In genomic region chr3:38885481-38886001, GRCm38 (mm10) we compare ENCODE assay signal across 7 mouse cellular contexts. TPM values are rescaled to one million over a fixed set of nuclear protein-coding genes. Genes with fewer than 3 reads are reported as not detected.
A peak's percentile ranks its signal among the peaks of the same experiment; 100 is the strongest.
DNase-seq lines count a peak whose midpoint lies in the region; ATAC-seq and TF ChIP-seq lines count a peak whose summit lies in the region.

No protein-coding gene starts in this region.

- H3K27ac ChIP-seq in embryonic facial prominence, embryonic 11.5 days (replicated peaks; ENCODE audit: low read depth, low read length): peak overlapping the region; percentile 86
- peak overlapping the region; percentile 91 for H3K27ac ChIP-seq in heart, adult 2 months
- peak overlapping the region; percentile 48; the same call in 1 of the 2 replicates for H3K27ac ChIP-seq in kidney, adult 2 months (ENCODE audit: insufficient read depth, low read depth, low read length)
- H3K27ac ChIP-seq in midbrain, embryonic 16.5 days (ENCODE audit: low read length): peak overlapping the region; percentile 86
- H3K27ac ChIP-seq in stomach, embryonic 14.5 days (ENCODE audit: low read length): peak overlapping the region; percentile 96

- WGBS in embryonic facial prominence, embryonic 11.5 days: under 1% methylated on average over 49 of the region's 56 CpGs
- under 1% methylated on average over 56 of the region's 56 CpGs for WGBS in heart, adult 2 months
- WGBS in kidney, adult 2 months: under 1% methylated on average over 56 of the region's 56 CpGs
- WGBS in midbrain, embryonic 16.5 days: under 1% methylated on average over 45 of the region's 56 CpGs
- under 1% methylated on average over 53 of the region's 56 CpGs for WGBS in stomach, embryonic 14.5 days

- H3K4me1 ChIP-seq in embryonic facial prominence, embryonic 11.5 days (ENCODE audit: control insufficient read depth, insufficient read depth, low read length): peaks cover 7% of the 10 kb centered on the region; the same call in 1 of the 2 replicates
- H3K4me1 ChIP-seq in heart, adult 2 months (ENCODE audit: control insufficient read depth, insufficient read depth, low read length): peaks cover 3% of the 10 kb centered on the region; the same call in 1 of the 2 replicates
- H3K4me1 ChIP-seq in kidney, adult 2 months (ENCODE audit: control insufficient read depth, insufficient read depth, low read length): no peaks in the 10 kb centered on the region
- peaks cover 25% of the 10 kb centered on the region for H3K4me1 ChIP-seq in midbrain, embryonic 16.5 days (ENCODE audit: control insufficient read depth, insufficient read depth, low read length)
- 0 out of 2 replicates have a peak, but pooled peaks cover 2% of the 10 kb centered on the region for H3K4me1 ChIP-seq in stomach, embryonic 14.5 days (ENCODE audit: control insufficient read depth, insufficient read depth, low read length)

- TF ChIP-seq CTCF in heart, adult 2 months (IDR thresholded peaks at IDR 0.05): no peak
- no peak for TF ChIP-seq CTCF in kidney, adult 2 months (conservative IDR thresholded peaks at IDR 0.05; ENCODE audit: insufficient read depth, insufficient read length, low read depth, low read length)

- no peaks in the 10 kb centered on the region; the same call in 1 of the 2 replicates for H3K27me3 ChIP-seq in embryonic facial prominence, embryonic 11.5 days (ENCODE audit: control insufficient read depth, insufficient read depth, low read length)
- no peaks in the 10 kb centered on the region for H3K27me3 ChIP-seq in heart, adult 2 months (ENCODE audit: control insufficient read depth, insufficient read depth, low read length)
- no peaks in the 10 kb centered on the region for H3K27me3 ChIP-seq in kidney, adult 2 months (replicated peaks; ENCODE audit: control insufficient read depth, insufficient read depth, low read length)
- H3K27me3 ChIP-seq in midbrain, embryonic 16.5 days (ENCODE audit: control insufficient read depth, insufficient read depth, low read depth, low read length): no peaks in the 10 kb centered on the region
- H3K27me3 ChIP-seq in stomach, embryonic 14.5 days (ENCODE audit: control insufficient read depth, insufficient read depth, low read length): no peaks in the 10 kb centered on the region; the same call in 1 of the 2 replicates

- intact Hi-C loops in heart, adult 2 months (cut with DNase I): loop anchor here (1.0 to 5.0 kb wide), 5 partner anchors 67 to 1559 kb away; no protein-coding TSS in a partner anchor

- H3K9me3 ChIP-seq in embryonic facial prominence, embryonic 11.5 days (replicated peaks; ENCODE audit: control insufficient read depth, low read length): no peaks in the 10 kb centered on the region
- no peaks in the 10 kb centered on the region for H3K9me3 ChIP-seq in midbrain, embryonic 16.5 days (replicated peaks; ENCODE audit: control insufficient read depth, low read length, poor library complexity, severe bottlenecking)
- H3K9me3 ChIP-seq in stomach, embryonic 14.5 days (ENCODE audit: control insufficient read depth, low read depth, low read length): no peaks in the 10 kb centered on the region; the same call in 1 of the 2 replicates

- H3K4me2 ChIP-seq in embryonic facial prominence, embryonic 11.5 days (ENCODE audit: low read depth, low read length): peak overlapping the region; percentile 94
- H3K4me2 ChIP-seq in midbrain, embryonic 16.5 days (ENCODE audit: low read length): peak overlapping the region; percentile 87
- H3K4me2 ChIP-seq in stomach, embryonic 14.5 days (replicated peaks; ENCODE audit: low read depth, low read length): peak overlapping the region; percentile 91

- peak; percentile 95 for DNase-seq in adrenal gland, postnatal 14 days
- DNase-seq in embryonic facial prominence, embryonic 11.5 days (ENCODE audit: low spot score): peak; percentile 87
- peak; percentile 91 to 93 for DNase-seq in heart, adult 2 months
- DNase-seq in kidney, adult 2 months: peak; percentile 91
- DNase-seq in liver: peak; percentile 72

- TF ChIP-seq POLR2A in heart, adult 2 months (IDR thresholded peaks at IDR 0.05; ENCODE audit: insufficient read depth, low read depth, low read length): peak; percentile 80
- TF ChIP-seq POLR2A in kidney, adult 2 months (IDR thresholded peaks at IDR 0.05; ENCODE audit: low read depth, low read length): peak; percentile 30

- no peak for TF ChIP-seq EP300 in heart, adult 2 months (IDR thresholded peaks at IDR 0.05; ENCODE audit: insufficient read depth, low read depth, low read length)

- H3K4me3 ChIP-seq in embryonic facial prominence, embryonic 11.5 days (ENCODE audit: low read depth, low read length): peak overlapping the region; percentile 85
- peak overlapping the region; percentile 70 for H3K4me3 ChIP-seq in heart, adult 2 months
- H3K4me3 ChIP-seq in kidney, adult 2 months (ENCODE audit: insufficient read depth, low read depth, low read length): peak overlapping the region; percentile 57
- H3K4me3 ChIP-seq in midbrain, embryonic 16.5 days (ENCODE audit: low read depth, low read length): peak overlapping the region; percentile 70
- H3K4me3 ChIP-seq in stomach, embryonic 14.5 days (ENCODE audit: low read depth, low read length): peak overlapping the region; percentile 84

- peak; percentile 90 for ATAC-seq in embryonic facial prominence, embryonic 11.5 days (replicated peaks; ENCODE audit: insufficient number of reproducible peaks, low FRiP score, low TSS enrichment, low read depth)
- ATAC-seq in midbrain, embryonic 16.5 days: peak; percentile 86
- peak; percentile 89 for ATAC-seq in stomach, embryonic 14.5 days (ENCODE audit: insufficient number of reproducible peaks, insufficient read depth, low FRiP score, low read depth)

- H3K79me2 ChIP-seq in heart, adult 2 months (replicated peaks; ENCODE audit: control insufficient read depth, insufficient read depth, low read length): no peaks in the 10 kb centered on the region

- H3K9ac ChIP-seq in embryonic facial prominence, embryonic 11.5 days (replicated peaks; ENCODE audit: low read length): peak overlapping the region; percentile 89
- peak overlapping the region; percentile 71 for H3K9ac ChIP-seq in heart, adult 2 months (ENCODE audit: low read depth, low read length)
- peak overlapping the region; percentile 83 for H3K9ac ChIP-seq in midbrain, embryonic 16.5 days (ENCODE audit: low read depth, low read length)
- peak overlapping the region; percentile 86 for H3K9ac ChIP-seq in stomach, embryonic 14.5 days (replicated peaks; ENCODE audit: low read depth, low read length)

- peaks cover 15% of the 10 kb centered on the region for H3K36me3 ChIP-seq in embryonic facial prominence, embryonic 11.5 days (replicated peaks; ENCODE audit: control insufficient read depth, insufficient read depth, low read depth, low read length)
- H3K36me3 ChIP-seq in heart, adult 2 months (ENCODE audit: control insufficient read depth, insufficient read depth, low read length): no peaks in the 10 kb centered on the region; the same call in 1 of the 2 replicates
- no peaks in the 10 kb centered on the region for H3K36me3 ChIP-seq in kidney, adult 2 months (ENCODE audit: control insufficient read depth, insufficient read depth, low read length)
- H3K36me3 ChIP-seq in midbrain, embryonic 16.5 days (ENCODE audit: control insufficient read depth, insufficient read depth, low read length): peaks cover 7% of the 10 kb centered on the region; the same call in 1 of the 2 replicates
- H3K36me3 ChIP-seq in stomach, embryonic 14.5 days (ENCODE audit: control insufficient read depth, insufficient read depth, low read length): peaks cover 6% of the 10 kb centered on the region

RNA-seq across cellular contexts. Expression of gene Fat4, which starts 1.2 kb away (rescaled TPM):
- total RNA-seq in adrenal gland, postnatal 14 days (2021): 17.3 and 18.7 TPM in 2 replicates
- 14.0 and 14.8 TPM in 2 replicates for polyA plus RNA-seq in embryonic facial prominence, embryonic 11.5 days (2014; fragmentation: Nextera tagmentation; extraction: Ambion mirVana)
- total RNA-seq in heart, adult 2 months (2021): 1 to 10 TPM; 5.1 TPM
- polyA plus RNA-seq in heart, adult 2 months (2012; rRNA removed): 1.9 and 3.5 TPM in 2 replicates
- 1.6 TPM in 2 replicates for polyA plus RNA-seq in kidney, adult 2 months (2012; rRNA removed)
- 5.9 and 6.8 TPM in 2 replicates for polyA plus RNA-seq in midbrain, embryonic 16.5 days (2015; fragmentation: Nextera tagmentation; extraction: Ambion mirVana)
- polyA plus RNA-seq in stomach, embryonic 14.5 days (2014; fragmentation: Nextera tagmentation; extraction: Ambion mirVana): 21.6 and 22.9 TPM in 2 replicates

Comparison
In these comparisons a context has a peak if more than half of its experiments do, and no peak if none do; other contexts are left out.
1. Peak in every context shown above with its lines: DNase-seq, ATAC-seq, H3K4me3 ChIP-seq and H3K27ac ChIP-seq.